Mouse (Mus musculus) heart, adult 18-20 months (tissue): Measurements from ENCODE around the gene Ipo13. TPM values are rescaled to one million over a fixed set of nuclear protein-coding genes. Genes with fewer than 3 reads are reported as not detected.

Experiments
- DNase-seq, 2 experiments: peaks; one replicate each; pipeline ENCODE4 v3.0.0; 2021 to 2022; ENCODE audit warnings: mixed read lengths in 1 of 2
- long read RNA-seq, 2 experiments: library from polyadenylated mRNA; stranded (forward); transcript quantifications; one replicate each; pipeline ENCODE4 v2.0.0; 2021
- total RNA-seq, 2 experiments: library from RNA; stranded (reverse); gene quantifications; 2 replicates each; pipeline ENCODE4 v1.2.3; 2021

Ipo13 gene
- total RNA-seq, result 10 to 100 TPM; 68.3 to 72.5 TPM
- long read RNA-seq, experiment 1, transcript Ipo13-201 (20 exons, 3,595 nt), result major isoform, 25 of 43 reads
- long read RNA-seq, experiment 1, partial matches to known transcripts, result 9 of 43 reads
- long read RNA-seq, experiment 1, other reads (novel, unspliced or antisense), result 9 of 43 reads
- long read RNA-seq, experiment 2, transcript Ipo13-201 (20 exons, 3,595 nt), result major isoform, 14 of 22 reads
- long read RNA-seq, experiment 2, partial matches to known transcripts, result 3 of 22 reads
- long read RNA-seq, experiment 2, other reads (novel, unspliced or antisense), result 4 of 22 reads

DNA sequence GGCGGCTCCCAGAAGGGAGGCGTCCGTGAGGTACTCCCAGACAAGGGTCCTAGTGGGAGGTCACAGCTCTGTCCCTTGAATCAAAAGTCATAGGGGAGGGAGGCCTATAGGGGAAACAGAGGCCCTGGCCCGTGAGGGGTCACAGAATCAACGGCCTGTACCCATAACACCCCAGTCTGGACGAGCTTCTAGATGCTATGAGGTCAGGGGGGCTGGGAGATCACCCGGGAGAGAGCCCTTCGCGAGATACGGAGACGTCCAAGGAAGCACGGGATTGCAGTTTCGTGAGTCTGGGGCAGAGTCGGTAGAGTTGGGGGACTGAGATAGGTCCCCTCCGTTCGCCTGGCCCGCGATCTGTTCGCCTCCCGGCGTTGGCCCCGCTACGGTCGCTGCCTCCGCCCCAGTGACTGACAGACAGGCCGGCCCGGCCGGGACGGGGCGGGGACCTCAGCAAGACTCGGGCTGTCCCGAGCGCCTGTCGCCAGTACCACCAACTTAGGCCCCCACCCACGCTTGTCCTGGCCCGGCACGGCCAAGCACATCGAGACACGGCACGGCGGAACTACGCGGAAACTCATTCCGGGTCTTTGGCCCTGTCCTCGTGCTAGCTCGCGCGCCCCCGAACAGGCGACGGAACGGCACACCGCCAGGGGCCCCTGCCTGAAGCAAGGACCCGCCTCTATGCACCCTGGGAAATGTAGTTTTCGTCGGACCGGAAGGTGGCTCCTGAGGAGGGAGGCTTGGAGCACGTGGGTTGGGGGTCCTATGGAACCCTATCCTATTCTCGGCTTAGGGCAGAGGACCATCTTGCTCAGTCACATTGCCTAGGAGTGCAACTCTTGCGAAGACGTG lies at the start of gene Ipo13:
Gene Ipo13, minus strand, starts transcription at position 409 of the 852 bp plus-strand sequence.
- peak; percentile 95 to 99 for DNase-seq

DNA sequence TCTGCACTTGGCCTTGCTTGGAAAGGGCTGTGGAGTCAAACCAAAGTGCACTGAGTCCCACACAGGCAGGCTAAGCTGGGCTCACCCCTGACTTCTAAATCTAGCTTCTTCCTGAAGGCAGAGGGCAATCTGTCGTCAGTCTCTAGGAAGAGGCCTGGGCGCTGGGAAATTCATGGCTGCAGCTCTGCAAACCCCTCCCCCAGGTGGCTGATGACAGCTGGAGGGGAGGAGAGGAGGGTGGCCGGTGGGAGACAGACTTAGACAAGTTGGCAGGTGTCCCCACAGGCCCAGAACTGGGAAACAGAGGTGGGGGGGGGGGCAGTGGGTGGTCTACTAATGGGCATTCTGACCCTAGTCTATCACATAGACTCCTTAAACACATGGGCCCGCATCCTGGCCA lies 42.7 kb upstream of the Ipo13 start:
- DNase-seq, result no peak

DNA sequence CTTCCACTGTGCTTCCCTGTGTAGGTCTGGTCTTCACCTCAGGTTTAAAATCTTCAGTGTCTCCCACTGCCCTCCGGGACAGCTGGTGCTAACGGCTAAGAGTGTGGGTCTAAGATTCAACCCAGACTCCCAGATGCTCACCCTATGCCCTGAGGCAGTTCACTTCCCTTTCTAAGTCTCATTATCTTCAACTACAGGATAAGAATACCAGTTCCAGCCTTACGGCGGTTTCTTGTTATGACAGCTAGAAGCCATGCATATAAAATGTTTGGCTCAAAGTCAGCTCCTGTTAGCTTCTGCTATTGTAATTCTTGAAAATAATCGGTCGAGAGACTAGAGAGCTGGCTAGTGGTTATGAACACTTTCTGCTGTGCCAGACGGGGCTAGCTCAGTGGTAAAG lies 32.7 kb upstream of the Ipo13 start:
- DNase-seq, result no peak

DNA sequence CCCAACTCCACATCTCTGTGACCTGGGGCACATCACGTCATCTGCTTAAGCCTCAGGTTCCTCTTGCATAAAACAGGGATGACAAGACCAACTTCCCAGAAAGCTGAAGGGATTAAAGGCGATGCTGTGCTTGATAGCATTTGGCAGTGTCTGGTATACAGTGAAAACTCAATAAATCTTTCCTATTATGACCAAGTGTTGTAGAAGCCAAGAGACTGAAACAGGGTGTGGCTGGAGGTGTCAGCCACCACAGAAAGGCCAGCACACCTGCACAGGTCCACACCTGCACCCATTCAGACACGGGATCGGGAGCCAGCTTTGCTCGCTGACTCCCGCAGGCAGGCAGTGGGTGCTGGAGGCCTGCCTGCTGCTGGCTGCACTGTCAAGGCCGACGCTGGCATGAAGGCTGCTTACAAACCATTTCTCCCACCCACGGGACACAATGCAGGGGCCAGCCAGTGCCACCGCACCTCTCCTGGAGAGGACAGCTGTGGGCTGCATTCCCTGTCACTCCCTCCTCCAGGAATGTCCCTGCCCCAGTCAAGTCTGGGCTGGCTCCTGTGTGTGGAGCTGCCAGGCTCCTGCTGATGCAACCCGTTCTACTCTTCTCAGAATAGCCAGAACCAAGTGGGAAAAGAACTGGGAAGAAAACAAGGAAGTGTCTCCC lies 32.0 kb upstream of the Ipo13 start:
- DNase-seq, result peak in 1 of 2 experiments; percentile 20

DNA sequence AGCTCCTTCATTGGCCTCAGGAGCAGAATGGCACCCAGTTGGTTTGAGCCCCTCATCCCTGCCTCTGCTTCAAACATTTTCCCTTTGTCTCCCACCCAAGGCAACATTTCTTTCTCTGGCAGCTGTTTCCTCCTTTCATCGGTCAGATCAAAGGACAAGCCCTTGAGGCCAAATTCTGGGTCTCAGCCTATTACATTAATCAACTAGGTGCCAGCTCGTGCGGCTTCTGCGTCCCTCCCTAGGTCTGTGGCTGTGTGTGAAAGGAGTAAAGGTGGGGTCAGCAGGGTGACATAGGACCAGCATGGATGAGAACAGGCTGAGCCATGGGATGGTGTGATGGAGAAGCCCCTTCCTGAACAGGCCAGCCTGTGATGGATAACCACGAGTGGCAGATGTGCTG lies 28.5 kb upstream of the Ipo13 start:
- DNase-seq, result no peak

DNA sequence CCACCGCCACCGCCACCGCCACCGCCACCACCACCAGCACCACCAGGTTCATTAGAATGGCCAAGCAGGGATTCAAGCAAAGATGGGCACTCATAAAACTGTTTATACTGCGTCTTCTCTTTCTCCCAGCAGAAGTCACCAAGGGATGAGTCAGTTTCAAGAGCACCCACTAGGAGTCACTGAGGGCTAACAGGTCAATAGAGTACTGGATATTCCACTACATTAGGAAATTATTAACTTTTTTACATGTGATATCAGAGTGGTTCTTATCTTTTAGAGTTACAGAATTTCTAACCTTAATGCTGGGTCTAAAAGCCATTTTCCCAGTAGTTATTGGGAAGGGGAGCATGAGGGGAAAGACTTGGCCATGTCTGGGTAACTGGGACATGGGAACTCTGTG lies 22.2 kb upstream of the Ipo13 start:
- DNase-seq, result no peak

DNA sequence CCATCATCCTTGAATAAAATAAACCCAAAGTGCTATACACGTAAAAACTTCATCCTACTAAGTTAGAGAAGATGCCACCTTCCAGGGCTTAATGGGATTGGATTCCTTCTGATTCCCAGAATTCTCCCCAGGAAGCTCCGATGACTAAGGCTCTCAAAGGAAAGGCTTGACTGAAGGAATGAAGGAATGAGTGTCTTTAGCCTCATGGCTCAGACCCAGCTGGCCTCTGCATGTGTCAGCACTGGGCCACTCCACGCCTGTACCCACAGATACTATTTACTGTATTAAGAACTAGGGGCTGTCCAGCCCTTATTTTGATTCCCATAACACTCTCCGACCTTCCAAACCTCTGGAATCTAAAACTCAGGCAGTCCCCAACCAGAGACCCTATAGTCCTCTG lies 19.3 kb upstream of the Ipo13 start:
- no peak for DNase-seq

DNA sequence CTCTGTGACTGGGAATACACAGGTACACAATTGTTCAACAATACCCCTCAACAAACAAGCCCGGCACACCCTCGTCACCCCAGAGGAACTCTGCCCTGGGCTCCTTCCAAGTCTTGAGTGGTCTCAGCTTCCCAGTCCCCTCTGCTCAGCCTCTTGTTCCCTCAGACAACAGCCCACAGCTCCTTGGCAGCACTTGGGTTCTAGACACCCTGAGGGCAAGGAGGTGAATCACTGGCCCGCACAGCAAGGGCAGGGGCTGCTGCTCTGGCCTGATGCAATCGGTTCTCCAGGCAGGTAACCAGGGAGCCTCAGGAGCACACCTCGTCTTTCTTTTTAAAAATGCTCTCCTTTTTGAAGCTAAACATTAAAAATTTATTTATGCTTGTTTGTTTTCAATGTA lies 18.4 kb upstream of the Ipo13 start:
- DNase-seq, result no peak

DNA sequence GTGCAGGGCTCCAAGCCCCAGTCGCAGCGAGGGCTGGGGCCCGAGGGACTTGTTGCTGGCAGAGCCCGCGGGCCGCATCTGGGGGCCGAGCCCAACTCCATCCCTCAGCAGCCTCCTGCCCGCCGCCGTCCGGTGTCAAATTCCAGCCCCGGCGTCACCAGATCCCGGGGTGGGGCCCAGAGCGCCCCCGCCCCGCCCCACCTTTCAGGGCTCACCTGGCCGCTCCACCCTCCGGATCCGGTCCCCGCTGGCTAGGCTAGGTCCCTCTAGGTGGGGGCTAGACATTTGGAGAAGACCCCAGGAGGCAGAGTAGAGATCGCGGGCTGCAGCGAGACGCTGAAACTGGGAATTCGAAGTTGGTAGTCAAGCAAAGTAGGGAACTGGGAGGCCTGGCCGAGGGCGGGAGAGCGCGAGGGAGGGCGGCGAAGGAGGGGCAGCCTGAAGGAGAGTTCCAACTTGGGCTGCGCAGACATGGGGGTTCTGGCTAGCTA lies 14.6 kb upstream of the Ipo13 start, which contains the start of gene Artn:
Gene Artn, minus strand, starts transcription at position 373 of the 491 bp plus-strand sequence.
- peak in 1 of 2 experiments; percentile 30 for DNase-seq

DNA sequence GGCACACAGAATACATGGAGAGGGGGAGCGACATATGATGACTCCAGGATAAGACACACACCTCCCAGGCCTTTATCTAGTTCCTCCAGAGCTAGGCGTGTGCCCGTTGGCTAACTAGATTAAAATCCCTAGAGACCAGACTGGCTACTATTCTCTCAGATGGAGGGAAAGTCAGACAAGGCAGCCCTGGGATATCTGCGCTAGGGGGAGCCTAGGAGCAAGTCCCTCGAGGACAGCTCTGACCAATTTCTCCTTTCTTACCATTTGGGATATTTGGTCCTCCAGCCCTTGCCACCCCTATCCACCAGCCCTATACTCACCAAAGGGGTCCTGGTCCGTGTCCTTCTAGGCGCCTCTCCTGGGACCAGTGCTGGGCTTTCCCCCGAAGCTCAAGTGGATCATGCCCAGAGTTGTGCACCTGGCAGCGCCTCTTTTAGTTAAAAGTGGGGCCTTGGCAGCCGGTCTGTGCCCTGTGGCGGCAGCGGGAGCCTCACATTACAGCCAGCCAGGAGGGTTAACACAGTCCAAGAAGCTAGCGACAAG lies 14.0 kb upstream of the Ipo13 start:
- peak; percentile 53 to 74 for DNase-seq

DNA sequence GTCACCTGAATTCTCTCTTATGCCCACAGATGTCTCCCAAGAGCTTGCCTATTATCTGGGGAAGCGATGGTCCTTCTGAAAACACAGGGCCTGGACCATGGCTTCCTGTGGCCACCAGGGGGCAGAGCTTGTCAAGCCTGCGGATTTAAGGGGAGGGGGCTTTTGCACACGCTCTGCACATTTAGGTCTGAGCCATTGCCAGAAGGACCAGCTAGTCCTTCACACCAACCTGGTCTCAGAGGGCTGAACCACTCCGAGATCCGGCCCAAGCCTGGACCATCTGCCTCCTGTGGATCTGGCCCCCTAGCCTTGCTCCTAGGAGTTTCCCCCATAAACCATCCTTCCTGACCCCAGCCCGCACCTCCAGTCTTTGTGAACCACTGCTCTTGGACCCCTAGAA lies 13.4 kb upstream of the Ipo13 start:
- DNase-seq, result peak in 1 of 2 experiments; percentile 37

DNA sequence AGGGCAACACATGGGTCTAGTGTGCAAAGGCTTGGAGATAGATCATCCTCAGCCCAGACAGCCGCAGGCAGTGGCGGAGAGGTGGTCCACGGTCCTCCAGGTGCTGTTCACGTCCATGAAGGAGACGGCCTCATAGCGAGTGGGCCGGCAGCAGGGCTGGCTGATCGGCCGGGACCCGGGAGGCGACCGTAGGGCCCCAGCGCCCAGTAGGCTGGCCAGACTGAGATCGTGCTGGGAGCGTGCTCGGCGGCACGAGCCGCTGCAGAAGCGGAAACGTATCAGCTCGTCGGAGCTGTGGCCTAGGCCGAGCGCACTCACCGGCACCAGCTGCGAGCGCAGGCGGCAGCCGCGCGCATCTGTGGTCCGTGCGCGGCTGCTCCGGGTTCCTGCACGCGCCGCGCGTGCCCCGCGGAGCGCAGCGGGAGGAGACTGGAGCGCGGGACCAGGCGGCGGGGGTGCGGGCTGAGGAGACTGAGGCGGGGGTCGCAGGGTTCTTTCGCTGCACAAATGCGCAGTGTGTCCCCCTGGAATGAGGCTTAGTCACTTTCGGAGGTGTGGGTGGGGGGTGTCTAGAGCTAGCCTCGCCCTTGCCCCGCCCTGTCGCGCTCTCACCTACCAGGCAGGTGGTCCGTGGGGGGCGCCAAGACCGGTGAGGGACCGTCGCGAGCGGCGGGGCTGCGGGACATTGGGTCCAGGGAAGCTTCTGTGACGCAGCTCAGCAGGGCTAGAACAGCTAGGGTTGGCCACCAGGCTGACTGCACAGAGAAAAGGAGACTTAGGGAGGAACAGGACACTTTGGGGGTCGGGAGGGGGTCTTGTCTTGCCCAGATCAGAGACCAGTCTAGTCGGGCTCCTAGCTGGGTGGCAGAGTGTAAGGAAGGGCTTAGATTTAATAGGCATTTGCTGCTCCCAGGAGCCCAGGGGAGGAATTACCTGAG lies 12.0 kb upstream of the Ipo13 start:
- no peak for DNase-seq

DNA sequence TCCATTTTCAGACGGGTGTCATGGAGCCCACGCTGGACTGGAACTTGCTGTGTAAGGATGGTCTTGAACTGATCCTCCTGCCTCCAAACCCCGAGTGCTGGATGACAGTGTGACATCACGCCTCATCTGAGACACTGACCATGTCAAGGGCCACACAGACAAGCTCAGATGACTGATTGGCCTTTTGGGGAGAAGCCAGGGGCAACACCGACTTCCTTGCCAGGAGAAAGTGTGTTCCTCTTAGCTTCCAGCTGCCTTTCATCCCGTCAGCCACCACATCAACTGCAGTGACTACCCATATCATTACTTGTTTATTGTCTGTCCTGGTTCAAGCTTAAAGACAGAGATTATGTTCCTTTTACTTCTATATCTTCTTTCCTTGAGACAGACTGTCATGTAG lies 10.1 kb upstream of the Ipo13 start:
- no peak for DNase-seq

DNA sequence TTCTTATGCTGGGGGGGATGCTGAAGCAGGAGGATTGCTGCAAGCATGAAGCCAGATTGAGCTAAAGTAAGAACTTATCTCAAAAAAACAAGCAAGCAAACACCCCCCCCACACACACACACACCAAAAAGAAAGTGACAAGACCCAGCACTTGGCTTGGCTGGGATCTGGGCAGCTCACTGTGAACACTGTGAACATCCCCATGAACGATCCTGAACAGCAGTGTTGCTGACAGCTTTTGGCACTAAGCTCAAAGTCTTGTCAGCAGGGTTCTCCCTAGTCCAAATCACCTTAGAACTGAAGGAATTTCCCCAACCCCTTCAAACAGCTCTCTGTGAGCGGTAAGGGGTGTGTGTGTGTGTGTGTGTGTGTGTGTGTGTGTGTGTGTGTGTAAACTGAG lies 8.7 kb upstream of the Ipo13 start:
- no peak for DNase-seq

DNA sequence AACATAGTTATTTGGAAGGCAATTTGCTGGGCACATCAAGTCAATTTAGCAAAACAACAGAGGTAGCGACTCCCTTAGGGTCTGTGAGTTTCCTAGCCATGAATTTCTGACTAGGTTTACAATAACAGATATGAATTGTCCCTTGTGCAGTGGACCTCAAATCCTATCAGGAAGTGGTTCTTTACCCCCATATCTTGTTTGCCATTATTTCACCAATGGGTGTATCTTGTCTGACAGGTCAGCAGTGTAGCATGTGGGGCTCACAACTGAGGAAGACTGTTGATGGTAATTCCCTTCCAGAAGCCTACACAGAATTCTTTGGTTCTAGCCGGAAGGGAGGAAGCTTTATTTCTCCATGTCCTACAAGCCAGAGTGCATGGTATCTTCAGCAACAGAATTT lies 6.6 kb upstream of the Ipo13 start:
- DNase-seq, result no peak

DNA sequence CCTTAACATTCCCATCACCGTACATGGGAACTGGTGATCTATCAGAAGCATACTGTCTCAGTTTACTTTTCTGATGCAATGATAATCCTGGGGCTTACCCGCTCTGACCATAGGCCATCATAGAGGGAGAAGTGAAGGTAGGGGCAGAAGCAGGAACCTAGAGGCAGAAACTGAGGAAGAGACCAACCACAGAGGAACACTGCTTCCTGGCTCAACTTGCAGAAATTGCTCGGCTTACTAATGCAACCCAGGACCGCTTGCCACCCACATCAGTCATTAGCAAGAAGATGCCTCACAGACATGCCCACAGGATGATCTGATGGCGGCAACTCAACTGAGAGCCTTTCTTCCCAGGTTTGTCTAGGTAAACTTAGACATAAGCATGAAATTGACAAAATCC lies 4.0 kb upstream of the Ipo13 start:
- no peak for DNase-seq

DNA sequence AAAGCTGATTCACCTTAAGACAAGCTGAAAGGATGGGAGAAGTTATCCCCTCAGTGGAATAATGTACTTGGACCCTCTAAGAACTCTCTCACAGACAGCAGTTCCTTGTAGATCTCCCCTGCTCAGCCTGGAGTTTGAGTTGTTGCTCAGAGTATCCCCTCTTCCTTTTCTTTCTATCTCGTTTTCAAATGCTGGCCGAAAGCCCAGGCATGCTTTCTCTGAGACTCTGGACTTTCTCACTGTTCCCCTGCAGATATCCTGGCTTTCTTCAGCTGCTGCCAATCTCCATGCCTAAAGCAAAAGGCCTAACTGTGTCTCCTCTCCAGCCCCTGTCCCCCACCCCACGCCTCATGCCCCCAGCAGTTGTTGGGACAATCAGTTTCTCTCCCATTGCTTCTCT lies 3.5 kb upstream of the Ipo13 start:
- no peak for DNase-seq

DNA sequence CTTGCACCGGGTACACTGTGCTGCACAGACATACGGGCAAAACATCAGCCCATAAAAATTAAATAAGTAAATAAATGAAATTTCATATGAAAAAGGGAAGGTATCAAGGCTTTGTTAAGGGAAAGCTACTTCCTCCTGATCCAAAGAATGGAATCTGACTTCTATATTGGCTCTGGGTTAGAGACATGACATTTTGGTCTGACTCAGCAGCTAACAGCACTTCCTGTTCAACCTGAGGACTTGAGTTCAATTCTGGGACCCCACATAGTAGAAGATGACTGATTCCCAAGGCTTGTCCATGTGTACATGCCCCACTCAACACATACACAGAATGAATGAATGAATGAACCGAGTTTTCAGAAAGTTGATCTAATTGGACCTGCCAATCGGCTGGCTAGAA lies 3.0 kb upstream of the Ipo13 start:
- DNase-seq, result no peak

DNA sequence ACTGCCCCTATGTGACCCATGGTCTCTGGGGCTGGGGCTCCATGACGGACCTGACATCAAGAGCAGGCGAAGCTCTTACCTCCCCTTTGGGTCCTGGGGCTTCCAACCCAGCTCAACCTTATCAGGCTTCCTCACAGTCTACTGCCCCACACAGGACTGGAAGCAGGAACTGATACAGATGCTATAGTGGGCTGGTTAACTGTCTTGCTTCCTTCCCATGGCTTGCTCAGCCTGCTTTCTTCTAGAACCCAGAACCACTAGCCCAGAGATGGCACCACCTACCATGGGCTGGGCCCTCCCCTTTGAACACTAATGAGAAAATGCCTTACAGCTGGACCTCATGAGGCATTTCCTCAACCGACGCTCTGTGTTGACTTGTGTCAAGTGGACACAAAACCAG lies 2.6 kb upstream of the Ipo13 start:
- no peak for DNase-seq

DNA sequence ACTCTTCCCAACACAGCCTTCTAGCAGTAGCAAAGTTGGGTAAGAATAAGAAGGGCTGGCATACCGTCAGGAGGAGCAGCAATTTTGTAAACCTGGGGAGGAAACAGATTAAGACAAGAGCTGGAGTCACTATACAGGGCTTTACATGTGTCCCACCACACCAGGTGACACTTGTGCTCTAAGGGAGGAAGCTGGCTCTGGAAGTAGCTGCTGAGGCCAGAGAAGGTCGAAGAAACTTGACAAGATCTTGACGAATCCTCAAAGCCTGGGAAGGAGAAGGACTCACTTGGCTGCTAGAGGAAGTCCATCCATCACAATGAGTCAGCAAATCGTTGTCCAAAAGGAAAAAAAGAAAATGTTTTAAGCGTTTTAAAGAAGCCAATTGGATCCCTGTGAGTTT lies 1.6 kb upstream of the Ipo13 start:
- no peak for DNase-seq

DNA sequence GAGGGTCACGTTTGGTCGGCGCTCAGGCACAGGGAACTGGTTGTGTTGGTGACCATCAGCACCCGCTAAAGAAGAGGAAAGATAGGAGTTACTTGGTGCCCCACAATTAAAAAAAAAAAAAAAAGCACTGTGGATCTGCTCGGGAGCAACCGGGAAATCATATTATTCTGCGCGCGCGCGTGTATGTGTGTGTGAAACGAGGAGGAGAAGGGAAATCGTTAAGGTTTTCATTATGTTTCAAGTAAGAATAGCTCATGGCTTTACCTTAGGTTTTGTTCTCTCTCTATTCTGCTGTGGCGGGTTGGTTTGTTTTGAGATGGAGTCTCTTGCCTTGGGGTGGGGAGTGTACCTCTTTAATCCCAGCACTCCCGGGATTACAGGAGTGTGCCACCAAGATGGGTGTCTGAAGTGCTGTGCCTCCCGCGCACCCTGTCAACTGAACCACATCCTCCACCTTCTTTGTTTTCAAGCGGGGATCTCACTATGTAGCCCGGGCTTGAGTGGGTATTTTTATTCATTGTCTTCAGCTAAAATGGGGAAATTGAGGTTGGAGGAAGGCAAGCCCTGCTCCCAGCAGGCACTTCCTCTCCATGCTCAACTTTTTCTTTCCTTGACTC lies 798 bp upstream of the Ipo13 start:
- DNase-seq, result no peak
